Mouse (Mus musculus) lung, postnatal 10 days (tissue): ENCODE results near the gene Hydin.
"Not testable (repeated sequence)": the region's sequence is repeated elsewhere in the genome, so short reads cannot be mapped to it uniquely, and the experiment has no call there.

Experiments
- DNase-seq: peaks from one replicate; pipeline ENCODE4 v3.0.0; 2021

The Hydin gene

GRCm38 (mm10) chr8:110530008-110530762 is 263.4 kb downstream of the Hydin start:
- no peak for DNase-seq

- DNase-seq: no peak
Observed at GRCm38 (mm10) chr8:110533781-110534180, 267.0 kb downstream of the Hydin start.

GRCm38 (mm10) chr8:110537849-110538248 is 271.1 kb downstream of the Hydin start:
- no peak for DNase-seq

DNA sequence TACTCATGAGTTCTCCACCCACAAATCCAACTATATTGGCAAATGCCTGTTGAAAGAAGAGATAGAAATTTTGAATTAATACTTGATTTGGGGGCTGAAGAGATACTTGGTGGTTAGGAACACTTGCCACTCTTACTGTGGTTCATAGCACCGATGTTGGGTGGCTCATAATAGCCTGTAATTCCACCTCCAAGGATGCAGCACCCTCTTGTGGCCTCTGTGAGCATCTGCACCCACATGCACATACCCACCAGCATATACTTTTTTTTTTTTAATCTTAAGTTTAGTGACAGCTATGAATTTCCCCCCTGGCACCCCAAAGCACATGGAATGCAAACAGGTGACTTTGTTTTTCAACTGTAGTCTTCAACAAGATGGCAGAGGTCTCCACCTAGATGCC is 283.6 kb downstream of the Hydin start:
- no peak for DNase-seq

DNA sequence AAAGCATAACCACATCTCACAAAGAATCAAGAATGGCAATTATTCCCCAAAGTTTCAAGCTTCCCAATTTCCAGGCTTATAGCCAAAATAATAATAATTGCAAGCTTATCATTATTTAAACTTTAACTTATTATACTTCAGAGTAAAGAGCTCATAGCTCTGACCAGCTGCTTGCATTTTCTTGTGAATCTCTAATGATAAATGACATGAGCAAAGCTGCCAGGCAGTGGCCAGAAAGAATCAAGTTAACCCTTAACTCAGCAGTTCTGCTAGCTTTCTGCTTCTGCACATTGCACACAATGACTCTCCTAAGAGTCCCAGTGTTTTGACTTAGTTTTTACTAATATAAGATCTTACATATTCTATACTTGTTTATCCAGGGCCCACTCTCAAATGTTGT is 285.3 kb downstream of the Hydin start:
- not testable (repeated sequence) for DNase-seq

DNA sequence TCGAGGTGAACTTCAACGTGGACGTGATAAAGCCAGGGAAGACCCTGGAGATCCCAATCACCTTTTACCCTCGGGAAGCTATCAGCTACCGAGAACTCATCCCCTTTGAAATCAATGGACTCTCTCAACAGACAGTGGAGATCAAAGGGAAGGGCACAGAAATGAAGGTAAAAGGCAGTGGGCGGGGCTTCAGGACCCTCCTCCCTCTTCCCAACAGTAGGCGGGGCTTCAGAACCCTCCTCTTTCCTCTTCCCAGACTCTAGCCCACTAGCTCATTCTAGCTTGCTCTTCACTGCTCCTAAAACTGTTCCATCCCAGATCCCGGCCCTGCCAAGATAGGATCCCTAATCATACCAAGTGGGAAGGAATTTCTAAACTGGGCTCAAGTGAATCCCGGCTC is 325.9 kb downstream of the Hydin start:
- DNase-seq: no peak

- no peak for DNase-seq
Observed at GRCm38 (mm10) chr8:110594164-110594563, 327.4 kb downstream of the Hydin start.

DNA sequence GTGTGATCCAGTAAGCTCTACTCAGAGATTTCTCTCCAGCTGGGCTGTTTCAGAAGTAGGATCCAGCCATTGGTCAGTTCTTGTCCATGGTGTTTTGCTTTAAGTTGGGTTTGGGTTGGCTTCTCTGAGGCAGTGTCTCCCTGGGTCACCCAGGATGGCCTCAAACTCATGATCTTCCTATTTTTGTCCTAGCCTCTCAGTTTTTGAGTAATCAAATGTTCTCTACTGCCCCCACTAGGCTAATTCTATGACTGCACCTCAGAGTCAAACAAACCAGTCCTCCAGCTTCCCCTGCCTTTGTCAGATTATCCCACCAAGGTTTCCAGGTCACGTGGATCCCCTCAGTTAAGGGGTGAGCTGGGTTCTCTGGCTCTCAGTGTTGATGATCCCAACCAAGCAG is 337.8 kb downstream of the Hydin start:
- peak; percentile 56 for DNase-seq

DNA sequence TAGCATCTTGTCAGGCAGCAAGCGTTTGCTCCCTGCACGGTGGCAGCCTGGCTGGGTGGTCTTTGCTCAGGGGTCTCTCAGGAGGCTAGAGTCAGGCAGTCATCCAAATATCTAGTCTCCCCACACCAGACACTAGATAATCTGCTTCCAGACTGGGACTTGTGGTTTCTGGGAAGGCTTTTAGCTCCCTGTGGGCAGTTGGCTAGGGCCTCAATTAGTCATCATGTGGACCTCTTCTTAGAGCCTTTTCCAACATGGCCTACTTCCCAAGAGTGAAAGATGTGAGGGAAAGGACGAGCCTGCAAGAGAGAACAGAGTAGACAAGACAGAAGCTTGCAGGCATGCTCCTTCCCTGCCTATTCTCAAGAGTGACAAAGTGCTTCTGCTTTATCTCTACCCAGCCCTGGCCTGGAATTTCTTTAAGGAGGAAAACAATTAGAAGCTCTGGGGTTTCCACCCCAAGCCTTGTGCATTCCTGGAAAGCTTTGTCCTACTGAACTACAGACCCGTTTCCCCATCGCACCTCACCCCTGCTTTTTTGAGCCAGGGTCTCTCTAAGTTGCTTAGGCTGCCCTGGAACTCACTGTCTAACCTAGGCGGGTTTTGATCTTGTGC is 338.7 kb downstream of the Hydin start:
- no peak for DNase-seq

DNA sequence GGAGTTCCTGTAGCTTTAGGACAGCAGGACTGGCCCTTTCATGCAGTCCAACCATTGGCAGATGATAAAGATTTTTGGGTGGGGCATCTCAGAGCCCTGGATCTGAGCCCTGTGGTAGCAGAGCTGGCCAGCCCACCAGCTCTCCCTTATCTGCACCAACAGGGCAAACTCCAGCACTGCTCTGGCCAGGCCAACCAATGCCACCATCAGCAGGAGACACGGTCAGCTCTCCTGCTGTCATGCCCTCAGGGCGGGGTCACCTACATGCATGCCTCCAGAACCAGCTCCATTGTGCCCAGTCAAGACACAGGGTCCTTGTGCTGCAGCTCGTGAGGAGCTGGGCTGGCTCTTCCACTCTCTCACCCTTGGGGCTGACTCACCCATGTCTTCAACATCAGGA is 349.0 kb downstream of the Hydin start:
- no peak for DNase-seq

DNA sequence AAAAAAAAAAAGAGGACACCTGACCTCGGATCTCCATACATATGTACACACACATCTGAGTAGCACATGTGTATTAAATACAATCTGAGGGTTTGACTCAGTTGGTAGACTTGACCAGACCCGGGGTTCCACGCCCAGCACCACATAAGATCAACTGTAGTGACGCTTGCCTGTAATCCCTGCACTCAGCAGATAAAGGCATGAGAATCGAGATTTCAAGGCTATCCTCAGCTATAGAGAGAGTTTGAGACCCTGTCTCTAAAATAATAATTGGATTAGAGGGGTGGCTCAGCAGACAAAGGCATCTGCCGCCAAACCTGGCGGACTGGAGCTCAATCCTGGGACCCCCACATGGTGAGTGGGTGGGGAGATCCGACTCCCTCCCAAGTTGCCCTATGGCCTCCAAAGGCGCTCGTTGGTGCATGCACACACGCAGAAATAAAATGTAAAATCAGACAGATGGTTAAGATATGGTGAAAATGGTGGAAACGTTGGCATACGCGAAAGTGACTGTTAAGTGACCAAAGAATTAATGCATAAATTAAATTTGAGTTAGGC is 351.1 kb downstream of the Hydin start:
- DNase-seq: no peak

- DNase-seq: peak; percentile 99
Observed at GRCm38 (mm10) chr8:110618391-110619207, 351.8 kb downstream of the Hydin start, which contains the start of gene Vac14. Gene Vac14, plus strand, starts transcription at chr8:110618585.

GRCm38 (mm10) chr8:110619208-110619574 is 352.4 kb downstream of the Hydin start:
- DNase-seq: no peak

DNA sequence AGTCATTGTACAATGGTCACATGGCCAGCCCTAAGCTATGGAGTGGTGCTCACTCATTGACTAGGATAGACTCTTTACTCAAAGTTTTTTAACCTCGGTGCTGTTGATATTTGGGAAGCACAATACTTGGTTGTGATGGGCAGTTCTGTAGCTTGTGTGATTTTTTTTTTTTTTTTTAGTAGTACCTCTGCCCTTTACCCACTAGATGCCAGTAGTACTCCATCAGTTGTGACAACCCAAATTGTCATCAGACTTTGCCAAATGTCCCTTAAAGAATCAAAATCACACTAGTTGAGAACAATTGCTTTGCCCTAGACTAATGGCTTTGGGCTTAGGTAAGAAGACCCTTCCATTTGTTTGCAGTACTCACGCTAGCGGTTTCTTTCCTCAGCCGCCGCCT is 353.1 kb downstream of the Hydin start:
- no peak for DNase-seq

DNA sequence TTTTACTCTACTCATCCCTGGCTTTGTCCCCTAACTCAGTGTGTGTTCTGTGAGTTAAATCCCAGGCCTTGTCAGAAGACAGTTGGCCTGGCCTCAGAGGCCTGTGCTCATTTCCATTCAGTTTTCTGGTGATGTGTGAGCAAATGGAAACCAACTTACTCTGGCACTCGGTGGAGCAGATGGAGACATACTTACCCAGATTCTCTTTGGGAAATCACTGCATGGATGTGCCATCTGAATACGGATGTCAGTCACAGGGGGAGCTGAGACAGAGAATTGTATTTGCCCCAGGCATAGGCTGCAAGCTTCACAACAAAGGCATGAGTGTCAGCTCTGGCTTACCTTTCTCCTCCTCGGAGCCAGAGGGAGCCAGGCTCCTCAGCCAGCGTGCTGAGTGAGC is 359.7 kb downstream of the Hydin start:
- DNase-seq: no peak

DNA sequence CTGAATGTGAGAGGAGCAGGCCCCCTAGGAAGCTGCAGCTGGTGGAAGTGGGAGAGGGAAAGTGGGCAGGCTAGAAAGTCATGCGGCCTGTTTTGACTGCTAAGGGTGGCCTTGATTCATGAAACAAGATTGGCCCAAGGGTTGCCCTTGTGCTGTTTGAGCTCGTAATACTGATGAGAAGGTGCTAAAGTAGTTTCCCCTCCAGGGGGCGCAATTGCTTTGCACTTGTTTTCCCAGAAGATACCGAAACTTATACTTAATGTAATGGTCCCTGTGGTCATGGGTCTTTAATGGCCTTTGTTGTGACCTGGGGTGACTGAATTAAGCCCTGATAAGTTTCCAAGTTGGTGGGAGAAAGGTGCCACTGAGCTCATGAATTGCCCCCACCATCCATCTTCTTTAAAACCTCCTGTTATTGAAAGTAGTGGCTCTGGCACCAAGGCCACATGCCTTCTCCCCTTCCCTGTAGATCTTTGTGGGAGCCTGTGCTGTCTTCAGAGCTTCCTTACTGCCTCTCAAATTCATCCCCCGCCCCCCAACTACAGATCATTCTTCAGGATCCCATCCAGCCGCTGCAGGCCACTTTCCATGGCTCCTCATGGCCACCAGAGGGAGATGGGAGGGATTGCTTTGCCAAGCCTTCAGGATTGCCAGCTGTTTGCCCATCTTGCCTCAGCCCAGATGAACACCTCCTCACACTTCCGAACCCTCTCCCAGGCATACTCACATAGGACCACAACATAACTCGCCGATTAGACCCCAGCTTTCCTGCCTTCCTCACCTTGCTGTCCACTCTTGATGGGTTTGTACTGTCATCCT is 362.7 kb downstream of the Hydin start:
- peak; percentile 73 for DNase-seq

DNA sequence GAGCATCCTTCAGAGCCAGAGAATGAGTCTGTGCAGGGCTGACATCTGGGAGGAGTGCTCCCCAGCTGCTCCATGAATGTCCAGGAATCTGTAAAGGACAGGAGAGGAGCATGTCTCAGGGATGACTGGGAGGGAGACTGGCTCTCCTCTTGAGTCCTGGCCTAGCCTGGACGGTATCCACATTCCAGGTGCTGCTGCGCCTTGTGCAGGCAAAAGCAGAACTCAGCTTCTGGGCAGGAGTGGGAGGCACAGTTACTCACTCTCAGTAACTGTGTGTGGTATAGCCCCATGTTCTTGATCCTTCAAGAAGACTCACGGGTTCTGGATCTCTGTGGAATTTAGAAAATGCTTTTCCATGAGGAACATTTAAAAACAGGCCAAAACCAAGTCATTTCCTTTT is 363.3 kb downstream of the Hydin start:
- DNase-seq: no peak

- peak; percentile 47 for DNase-seq
Observed at GRCm38 (mm10) chr8:110630571-110631071, 363.8 kb downstream of the Hydin start.

DNA sequence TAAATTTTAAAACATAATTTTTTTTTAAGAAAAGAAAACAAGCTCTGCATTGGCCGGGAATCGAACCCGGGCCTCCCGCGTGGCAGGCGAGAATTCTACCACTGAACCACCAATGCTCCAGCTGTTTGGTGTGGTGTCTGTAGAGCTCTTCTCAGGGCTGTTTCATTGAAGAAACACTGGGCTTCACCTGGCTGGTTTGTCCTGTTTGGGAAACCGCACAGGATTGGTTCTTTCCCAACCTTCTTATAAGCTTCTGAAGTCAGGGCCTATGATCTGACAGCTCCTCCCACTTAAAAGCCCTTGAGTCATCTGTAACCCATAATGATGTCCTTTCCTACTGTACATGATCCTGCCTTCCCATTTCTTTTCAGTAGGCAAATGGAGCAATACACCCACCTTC is 364.4 kb downstream of the Hydin start:
- no peak for DNase-seq

DNA sequence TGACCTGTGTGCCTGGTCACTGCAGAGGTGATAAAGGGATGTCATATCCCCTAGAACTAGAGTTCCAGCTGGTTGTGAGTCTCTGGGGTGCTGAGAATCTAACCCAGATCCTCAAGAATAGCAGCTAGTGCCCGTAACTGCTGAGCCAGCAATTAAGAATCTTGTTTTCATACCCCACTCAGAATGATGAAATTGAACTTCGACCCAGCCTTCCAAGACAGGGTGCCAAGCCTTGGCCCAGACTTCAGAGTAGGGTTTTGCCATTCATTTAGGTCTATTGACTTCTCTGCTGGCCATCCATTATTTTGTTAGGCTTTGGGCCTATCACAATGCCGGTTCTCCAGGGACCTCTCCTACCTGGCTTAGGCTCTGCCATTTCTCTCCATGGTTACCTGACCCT is 367.0 kb downstream of the Hydin start:
- no peak for DNase-seq

- DNase-seq: no peak
Observed at GRCm38 (mm10) chr8:110636182-110636581, 369.4 kb downstream of the Hydin start.

DNA sequence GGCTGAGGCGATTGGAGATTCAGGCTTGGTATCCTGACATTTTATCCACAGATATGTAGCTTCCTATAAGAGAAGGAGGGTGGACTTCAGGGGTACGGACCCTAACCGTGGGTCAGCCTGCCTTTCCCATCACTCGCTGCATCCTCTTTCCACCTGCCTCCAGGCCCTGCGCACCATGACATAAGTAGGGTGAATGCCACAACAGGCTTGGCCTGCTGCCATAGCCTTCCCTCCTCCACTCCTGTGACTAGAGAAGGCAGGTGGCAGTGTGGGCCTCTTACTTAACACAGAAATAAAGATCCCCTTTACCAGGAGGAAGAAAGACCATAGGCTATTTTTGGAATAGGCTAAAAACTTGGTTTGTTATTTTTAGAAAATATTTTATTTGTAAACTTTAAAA is 375.6 kb downstream of the Hydin start:
- DNase-seq: no peak
